Mouse (Mus musculus) liver (tissue): ENCODE measurements at regions not wholly inside any gene's neighbourhood (a gene's known extent, or its start where the extent isn't known, plus 50 kb on each side); places are given as distances from the start of the nearest gene placed in this dataset.

ENCODE experiments used
- DNase-seq: peaks from one replicate; pipeline ENCODE4 v3.0.0-alpha.2; 2020; ENCODE audit warnings: mixed read lengths

- DNase-seq: no peak
These were observed 346.7 kb upstream of the Sptlc3 start for GRCm38 (mm10) chr2:139147004-139147403.

GRCm38 (mm10) chr2:139179641-139180040 lies 314.1 kb upstream of the Sptlc3 start:
- no peak for DNase-seq

DNA sequence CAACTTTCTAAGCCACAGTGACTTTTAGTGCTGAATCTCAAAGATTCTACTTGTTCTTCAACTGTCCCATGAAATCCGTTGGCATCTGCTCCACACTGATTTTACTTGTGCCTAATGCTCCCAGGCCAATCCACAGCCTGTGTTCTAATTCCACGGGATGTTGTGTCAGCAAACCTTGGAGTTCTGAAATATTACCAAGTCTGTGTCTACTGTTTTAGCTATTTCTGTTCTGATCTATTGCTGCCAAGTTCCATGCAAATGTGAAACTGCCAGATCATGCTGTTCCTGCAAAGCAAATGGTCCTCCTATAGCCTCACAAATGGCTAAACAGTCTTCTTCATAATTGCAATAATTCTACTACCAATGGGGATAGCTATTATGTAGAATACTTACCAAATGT lies 295.4 kb upstream of the Sptlc3 start:
- no peak for DNase-seq

DNA sequence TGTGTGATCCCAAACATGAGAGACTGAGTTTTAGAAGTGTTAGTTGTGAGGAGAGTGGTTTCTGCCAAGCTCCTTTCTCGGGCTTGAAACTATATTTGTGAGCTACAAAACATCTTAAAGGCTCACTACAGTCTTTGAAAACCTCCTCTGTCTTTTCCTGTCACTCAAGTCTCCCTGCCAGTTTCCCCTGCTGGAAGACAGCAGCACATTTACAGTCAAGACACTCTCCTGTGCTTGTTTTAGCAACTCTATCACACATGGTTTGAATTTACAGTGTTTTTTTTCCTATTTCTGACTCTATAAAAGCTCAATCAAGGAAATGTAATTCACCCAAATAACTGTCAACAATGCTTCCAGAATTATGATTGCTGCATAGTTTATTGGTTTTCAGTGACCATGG lies 286.1 kb upstream of the Sptlc3 start:
- no peak for DNase-seq

- peak; percentile 3 for DNase-seq
These were observed 272.8 kb upstream of the Sptlc3 start for GRCm38 (mm10) chr2:139220757-139221400.

DNA sequence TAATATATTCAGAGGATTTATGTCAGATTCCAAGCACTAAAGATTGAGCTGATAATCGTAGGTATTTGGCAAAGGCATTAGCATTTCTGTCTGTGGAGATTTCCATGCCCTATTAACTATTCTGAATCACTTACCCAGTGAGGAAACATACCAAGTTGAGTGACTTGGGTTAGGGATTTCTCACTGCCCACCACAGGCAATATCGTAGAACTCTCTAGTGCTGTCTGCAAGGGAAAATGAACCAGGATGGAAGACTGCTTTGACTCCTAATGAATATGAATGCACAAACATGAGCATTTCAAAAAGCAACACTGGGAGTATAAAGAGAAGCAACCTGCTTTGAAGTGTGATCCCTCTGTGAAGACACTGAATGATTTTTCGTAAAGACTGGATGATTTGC lies 263.3 kb upstream of the Sptlc3 start:
- no peak for DNase-seq

DNA sequence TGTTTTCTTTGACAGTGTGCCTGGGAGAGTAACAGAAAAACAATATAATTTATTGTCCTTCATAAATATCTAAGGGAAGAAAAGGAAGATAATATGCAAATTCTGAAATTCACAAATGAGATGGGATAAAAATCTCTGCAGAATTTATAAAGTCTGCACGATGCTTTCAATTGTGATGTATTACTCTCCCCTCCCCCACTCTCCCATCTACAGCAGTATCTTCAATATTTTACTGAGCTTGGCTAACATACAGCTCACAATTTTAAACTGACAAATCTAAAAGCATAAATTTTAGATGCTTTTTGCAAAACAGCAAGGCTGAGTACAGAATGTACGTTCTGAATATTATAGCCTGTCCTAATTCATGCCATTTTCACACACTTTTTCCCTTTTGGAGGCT lies 243.6 kb upstream of the Sptlc3 start:
- DNase-seq: no peak

- no peak for DNase-seq
These were observed 226.6 kb upstream of the Sptlc3 start for GRCm38 (mm10) chr2:139267119-139267518.

DNA sequence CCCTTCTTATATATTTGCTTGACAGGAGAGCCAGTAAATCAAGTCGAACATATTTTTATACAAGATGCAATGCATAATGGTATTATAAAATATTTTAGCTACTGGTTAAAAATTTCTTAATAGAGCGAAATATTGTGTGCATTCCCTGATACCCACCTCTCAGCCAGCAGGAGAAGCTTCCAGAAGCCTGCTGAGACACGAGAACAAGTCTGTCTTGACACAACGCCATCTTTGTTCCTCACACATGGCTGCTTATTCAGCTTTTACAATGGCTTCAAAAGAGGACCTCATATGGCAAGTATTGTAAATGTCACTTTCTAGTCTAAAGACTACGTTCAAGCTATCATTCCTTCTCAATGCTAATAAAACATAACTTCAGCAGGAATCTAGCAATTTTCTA lies 217.1 kb upstream of the Sptlc3 start:
- no peak for DNase-seq

GRCm38 (mm10) chr2:139277571-139277970 lies 216.1 kb upstream of the Sptlc3 start:
- DNase-seq: no peak

DNA sequence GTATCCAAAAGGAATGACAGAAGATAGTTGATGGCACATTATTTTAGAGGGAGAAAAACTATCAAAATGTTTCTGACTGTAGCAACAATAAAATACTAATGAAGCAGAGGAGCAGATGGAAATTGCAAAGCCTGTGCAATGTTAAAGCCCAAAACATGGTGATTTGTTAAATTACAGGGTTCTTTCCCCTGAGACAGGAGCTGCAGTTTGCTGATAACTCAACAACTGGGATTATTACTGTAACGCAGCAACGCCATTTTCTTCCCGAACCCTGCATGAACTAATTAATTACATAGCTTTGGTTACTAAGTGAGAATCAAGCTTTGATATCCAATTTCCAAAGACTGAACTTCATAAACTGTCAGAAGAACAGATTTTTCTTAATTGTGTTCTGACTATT lies 212.7 kb upstream of the Sptlc3 start:
- DNase-seq: no peak

DNA sequence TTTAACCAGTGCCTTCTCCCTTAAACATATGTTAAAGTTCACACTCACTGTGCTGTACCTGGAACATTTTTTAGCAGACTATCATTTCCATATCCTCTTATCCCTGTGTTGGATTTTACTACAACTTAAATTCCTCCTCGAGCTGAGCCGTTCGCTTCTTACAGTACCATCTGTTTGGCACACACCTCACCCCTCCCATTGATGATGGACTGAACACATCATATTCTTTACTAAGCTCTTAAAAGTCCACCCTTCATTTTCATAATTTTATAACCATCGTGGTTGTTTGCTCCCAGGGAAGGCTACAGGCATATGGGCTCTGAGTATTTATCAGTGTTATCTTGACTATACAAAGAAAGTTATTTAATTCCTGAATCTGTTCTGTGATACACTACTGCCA lies 209.4 kb upstream of the Sptlc3 start:
- DNase-seq: no peak

DNA sequence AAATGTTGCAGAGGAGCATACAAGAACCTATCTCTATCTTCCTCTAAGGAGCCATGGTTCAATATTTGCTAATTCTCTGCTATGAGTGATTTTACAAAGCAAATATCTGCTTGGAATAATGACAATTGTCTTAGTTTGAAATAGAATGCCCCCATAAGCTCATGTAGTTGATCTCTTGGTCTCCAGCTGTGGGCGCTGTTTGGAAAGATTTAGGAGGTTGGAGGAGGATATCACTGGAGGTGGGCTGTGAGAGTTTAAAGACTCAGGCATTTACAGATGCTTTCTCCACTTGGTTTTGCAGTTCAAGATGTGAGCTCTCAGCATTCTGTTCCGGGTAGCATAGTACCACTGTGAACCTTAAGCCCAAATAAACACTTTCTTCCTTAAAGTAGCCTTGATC lies 207.3 kb upstream of the Sptlc3 start:
- DNase-seq: no peak

GRCm38 (mm10) chr2:139298541-139299152 lies 195.1 kb upstream of the Sptlc3 start:
- peak; percentile 3 for DNase-seq

DNA sequence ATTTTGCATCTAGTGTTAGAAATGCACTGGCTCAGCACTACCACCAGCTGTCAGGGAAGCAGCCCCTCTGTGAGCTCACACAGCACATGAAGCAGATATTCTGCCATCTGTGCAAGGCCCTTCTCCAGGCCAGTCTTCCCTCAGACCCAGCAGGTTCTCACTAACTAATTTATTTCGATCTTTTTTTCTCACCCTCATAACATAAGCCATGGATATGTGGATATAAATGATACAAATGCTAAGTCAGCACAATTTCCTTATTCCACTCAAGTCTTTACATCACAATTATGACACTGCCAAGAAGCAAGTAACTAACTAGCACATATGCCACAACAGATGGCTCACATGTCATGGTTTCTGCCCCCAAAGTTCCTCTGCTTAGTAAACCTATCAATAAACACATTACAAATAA lies 182.3 kb upstream of the Sptlc3 start:
- DNase-seq: no peak

DNA sequence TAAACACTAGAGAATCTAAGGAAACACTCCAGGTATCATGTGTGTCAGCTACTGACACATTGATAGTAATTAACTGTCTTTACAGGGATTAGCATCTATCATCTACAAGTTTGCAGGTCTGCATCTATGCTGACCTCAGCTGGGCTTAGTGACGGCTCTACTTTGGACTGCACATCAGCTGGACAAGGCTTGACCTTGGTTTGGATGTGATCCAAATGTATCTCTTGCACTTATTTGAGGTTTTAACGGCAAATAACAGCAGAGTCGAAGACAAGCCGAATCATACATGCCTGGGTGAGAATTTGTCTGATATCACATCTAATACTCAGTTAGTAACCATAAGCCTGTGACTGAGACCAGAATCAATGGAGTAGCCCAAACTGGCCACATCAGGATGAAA lies 181.7 kb upstream of the Sptlc3 start:
- no peak for DNase-seq

GRCm38 (mm10) chr2:139322509-139322908 lies 171.2 kb upstream of the Sptlc3 start:
- no peak for DNase-seq

GRCm38 (mm10) chr2:139325501-139325900 lies 168.2 kb upstream of the Sptlc3 start:
- no peak for DNase-seq

DNA sequence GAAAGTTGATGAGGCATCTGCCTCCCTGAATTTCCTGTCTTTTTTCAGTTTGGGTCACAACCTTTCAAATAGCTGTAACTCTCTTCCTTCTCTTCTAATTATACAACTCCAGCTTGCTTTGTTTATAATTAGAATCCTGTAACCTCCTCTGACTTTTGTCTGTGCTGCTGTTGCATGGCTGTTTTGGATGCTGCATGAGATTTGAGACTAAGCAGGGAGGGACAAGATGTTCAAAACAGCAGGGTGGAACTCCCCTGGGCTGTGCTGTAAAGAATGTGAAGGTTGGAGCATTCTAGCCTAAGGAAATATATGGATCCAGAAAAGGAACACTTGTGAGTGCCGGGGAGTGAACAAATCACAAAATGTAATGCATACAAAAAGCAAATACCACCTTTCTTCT lies 159.0 kb upstream of the Sptlc3 start:
- no peak for DNase-seq

GRCm38 (mm10) chr2:139338240-139338639 lies 155.5 kb upstream of the Sptlc3 start:
- no peak for DNase-seq

DNA sequence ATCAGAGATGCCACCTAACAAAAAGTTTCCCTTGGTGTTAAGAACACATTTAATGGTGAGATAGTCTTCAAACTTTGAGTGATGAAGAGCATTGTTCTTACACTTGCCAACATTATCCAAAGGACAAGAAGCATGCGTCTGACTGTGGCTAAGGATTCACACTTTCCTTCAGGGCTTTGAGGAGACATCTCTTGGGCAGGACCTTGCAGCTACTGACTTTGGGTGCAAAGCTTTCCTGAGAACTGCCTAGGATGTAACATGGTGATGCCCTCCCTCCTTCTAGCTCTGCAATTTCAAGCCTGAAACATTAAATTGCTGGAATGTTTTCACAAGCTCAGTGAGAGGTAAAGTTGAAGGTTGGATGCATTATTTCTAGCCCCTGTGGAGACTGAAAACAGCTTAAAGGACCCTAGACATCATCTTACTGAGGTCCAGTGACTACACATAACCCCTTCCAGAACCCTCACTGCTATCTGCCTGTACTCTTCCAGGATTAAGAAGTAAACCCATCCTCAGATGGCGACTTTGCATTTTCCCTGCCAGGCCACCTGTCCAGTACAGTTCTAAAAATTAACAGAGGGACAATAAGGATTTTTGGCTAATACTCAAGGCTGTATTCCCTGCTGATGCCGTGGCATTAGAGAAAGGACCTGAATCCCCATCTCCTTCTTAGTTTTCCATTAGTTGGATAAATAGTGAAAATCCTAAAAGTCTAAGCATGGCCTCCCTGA lies 137.3 kb upstream of the Sptlc3 start:
- DNase-seq: no peak

DNA sequence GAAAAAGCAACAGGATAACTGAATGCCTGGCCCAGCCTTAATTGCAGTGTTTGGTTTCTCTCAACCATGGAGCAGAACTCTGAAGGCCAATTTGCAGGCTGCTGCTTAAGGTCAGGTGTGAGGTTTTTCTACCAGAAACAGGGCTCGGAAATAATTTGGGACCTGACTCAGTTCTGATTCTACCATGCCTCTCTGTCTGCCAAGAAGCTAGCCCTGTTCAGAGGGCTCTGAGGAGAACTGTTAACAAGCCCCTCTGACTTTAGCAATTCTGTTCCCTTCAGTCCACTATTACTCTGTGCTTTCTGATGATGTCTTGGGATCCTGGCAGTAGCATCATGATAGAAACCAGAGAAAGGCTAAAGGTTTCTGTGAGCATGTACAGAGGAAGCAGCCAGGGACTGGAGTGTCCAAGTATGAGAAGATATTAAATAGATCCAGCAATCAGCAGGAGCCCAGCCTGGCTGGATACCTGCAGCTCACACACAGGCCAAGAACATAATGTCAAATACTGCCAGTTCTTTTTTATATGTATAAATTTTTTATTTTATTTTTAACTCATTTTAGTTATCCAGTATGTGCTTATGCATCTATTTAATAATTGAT lies 131.4 kb upstream of the Sptlc3 start:
- no peak for DNase-seq

DNA sequence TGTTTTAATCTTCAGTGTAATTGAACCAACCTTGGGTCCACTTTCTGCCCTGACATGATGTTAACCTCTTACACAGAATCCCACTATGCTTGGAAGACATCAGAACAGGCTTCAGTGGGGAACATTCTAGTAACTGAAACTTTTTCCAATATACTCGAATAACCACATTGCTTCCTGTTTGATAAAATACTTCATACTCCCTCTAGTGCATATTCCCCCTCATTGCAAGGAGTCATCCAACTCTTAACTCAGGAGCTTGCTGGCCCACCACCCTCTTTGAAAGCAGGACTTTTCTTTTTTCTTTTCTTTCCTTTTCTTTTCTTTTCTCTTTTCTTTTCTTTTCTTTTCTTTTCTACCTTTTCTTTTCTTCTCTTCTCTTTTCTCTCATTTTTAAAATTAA lies 123.6 kb upstream of the Sptlc3 start:
- no peak for DNase-seq

GRCm38 (mm10) chr2:139380285-139380684 lies 113.4 kb upstream of the Sptlc3 start:
- DNase-seq: no peak
